Mouse (Mus musculus): ENCODE measurements around the gene Cdh26. TPM values are rescaled to one million over a fixed set of nuclear protein-coding genes. Genes with fewer than 3 reads are reported as not detected.

The Cdh26 gene
- total and polyA plus RNA-seq, 3 experiments, result not detected

GRCm38 (mm10) chr2:178507379-178508014 lies 77.2 kb downstream of the Cdh26 start:
- no peaks in the 10 kb centered on the region for H3K4me1 ChIP-seq (ENCODE audit: insufficient read depth, low read depth, low read length)
- peaks cover 82% of the 10 kb centered on the region for H3K9me3 ChIP-seq (replicated peaks)
- H3K4me3 ChIP-seq (ENCODE audit: low read depth, low read length), result no peak overlapping the region
- H3K27me3 ChIP-seq (ENCODE audit: insufficient read depth, low read length), result no peaks in the 10 kb centered on the region
- TF ChIP-seq TAL1 (conservative IDR thresholded peaks at IDR 0.05; ENCODE audit: low read depth, low read length), result no peak
- TF ChIP-seq CTCF (IDR thresholded peaks at IDR 0.05; ENCODE audit: low read depth, low read length), result no peak
- TF ChIP-seq GATA2 (IDR thresholded peaks at IDR 0.05; ENCODE audit: borderline replicate concordance, low read depth, low read length), result no peak
- TF ChIP-seq POLR2AphosphoS5 (IDR thresholded peaks at IDR 0.05; ENCODE audit: insufficient replicate concordance, low read depth, low read length), result no peak
- H3K36me3 ChIP-seq (replicated peaks), result no peaks in the 10 kb centered on the region
- ATAC-seq (ENCODE audit: extremely low read depth, insufficient number of reproducible peaks, low FRiP score, poor library complexity, severe bottlenecking) (no peak), DNase-seq (ENCODE audit: low spot score) (no peak)

DNA sequence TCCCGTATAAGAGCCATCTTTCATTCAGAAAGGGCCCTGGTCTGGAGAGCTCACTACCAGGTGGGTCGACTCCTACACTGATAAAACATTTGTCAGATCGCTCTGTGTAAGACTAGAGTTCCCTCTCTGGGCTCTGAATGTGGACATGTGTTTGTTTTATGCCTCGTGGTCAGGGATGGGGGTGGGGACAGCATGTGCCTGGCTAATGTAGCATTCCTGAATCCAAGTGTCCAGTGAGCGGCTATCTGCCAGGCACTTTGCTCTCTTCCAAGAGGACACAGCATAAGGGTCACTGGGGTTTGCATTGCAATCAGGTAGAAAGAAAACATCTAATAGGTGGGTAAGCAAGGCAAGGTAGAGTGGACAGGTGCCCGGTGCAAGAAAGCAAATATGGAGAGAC lies 77.9 kb downstream of the Cdh26 start:
- TF ChIP-seq GATA1 (IDR thresholded peaks at IDR 0.05; ENCODE audit: borderline replicate concordance, low read length) (no peak), TAL1 (conservative IDR thresholded peaks at IDR 0.05; ENCODE audit: low read depth, low read length) (no peak), POLR2AphosphoS5 (IDR thresholded peaks at IDR 0.05; ENCODE audit: insufficient replicate concordance, low read depth, low read length) (no peak), GATA2 (IDR thresholded peaks at IDR 0.05; ENCODE audit: borderline replicate concordance, low read depth, low read length) (no peak), CTCF (IDR thresholded peaks at IDR 0.05; ENCODE audit: low read depth, low read length) (no peak)
- Histone ChIP-seq H3K36me3 (replicated peaks) (no peaks in the 10 kb centered on the region), H3K27me3 (ENCODE audit: insufficient read depth, low read length) (no peaks in the 10 kb centered on the region), H3K4me1 (ENCODE audit: insufficient read depth, low read depth, low read length) (no peaks in the 10 kb centered on the region), H3K4me3 (ENCODE audit: low read depth, low read length) (no peak overlapping the region), H3K9me3 (replicated peaks) (peaks cover 84% of the 10 kb centered on the region)
- ATAC-seq (ENCODE audit: extremely low read depth, insufficient number of reproducible peaks, low FRiP score, poor library complexity, severe bottlenecking) (no peak), DNase-seq (ENCODE audit: low spot score) (no peak)

- DNase-seq (ENCODE audit: low spot score) (no peak), ATAC-seq (ENCODE audit: extremely low read depth, insufficient number of reproducible peaks, low FRiP score, poor library complexity, severe bottlenecking) (no peak)
- H3K27me3 ChIP-seq (ENCODE audit: insufficient read depth, low read length), result no peaks in the 10 kb centered on the region
- peaks cover 93% of the 10 kb centered on the region for H3K9me3 ChIP-seq (replicated peaks)
- no peaks in the 10 kb centered on the region for H3K36me3 ChIP-seq (replicated peaks)
- H3K4me3 ChIP-seq (ENCODE audit: low read depth, low read length), result no peak overlapping the region
- no peaks in the 10 kb centered on the region for H3K4me1 ChIP-seq (ENCODE audit: insufficient read depth, low read depth, low read length)
- no peak for TF ChIP-seq POLR2AphosphoS5 (IDR thresholded peaks at IDR 0.05; ENCODE audit: insufficient replicate concordance, low read depth, low read length)
- TF ChIP-seq GATA1 (IDR thresholded peaks at IDR 0.05; ENCODE audit: borderline replicate concordance, low read length), result no peak
- no peak for TF ChIP-seq GATA2 (IDR thresholded peaks at IDR 0.05; ENCODE audit: borderline replicate concordance, low read depth, low read length)
- TF ChIP-seq CTCF (IDR thresholded peaks at IDR 0.05; ENCODE audit: low read depth, low read length), result no peak
- TF ChIP-seq TAL1 (conservative IDR thresholded peaks at IDR 0.05; ENCODE audit: low read depth, low read length), result no peak
These were observed 82.7 kb downstream of the Cdh26 start for GRCm38 (mm10) chr2:178513043-178513442.

GRCm38 (mm10) chr2:178513636-178514071 lies 83.3 kb downstream of the Cdh26 start:
- Histone ChIP-seq H3K4me3 (ENCODE audit: low read depth, low read length) (peak overlapping the region; percentile 23; the same call in 1 of the 2 replicates), H3K27me3 (ENCODE audit: insufficient read depth, low read length) (no peaks in the 10 kb centered on the region), H3K9me3 (replicated peaks) (peaks cover 93% of the 10 kb centered on the region), H3K36me3 (replicated peaks) (no peaks in the 10 kb centered on the region), H3K4me1 (ENCODE audit: insufficient read depth, low read depth, low read length) (no peaks in the 10 kb centered on the region)
- no peak for DNase-seq (ENCODE audit: low spot score)
- no peak for ATAC-seq (ENCODE audit: extremely low read depth, insufficient number of reproducible peaks, low FRiP score, poor library complexity, severe bottlenecking)
- no peak for TF ChIP-seq GATA1 (IDR thresholded peaks at IDR 0.05; ENCODE audit: borderline replicate concordance, low read length)
- no peak for TF ChIP-seq POLR2AphosphoS5 (IDR thresholded peaks at IDR 0.05; ENCODE audit: insufficient replicate concordance, low read depth, low read length)
- TF ChIP-seq CTCF (IDR thresholded peaks at IDR 0.05; ENCODE audit: low read depth, low read length), result no peak
- no peak for TF ChIP-seq GATA2 (IDR thresholded peaks at IDR 0.05; ENCODE audit: borderline replicate concordance, low read depth, low read length)
- TF ChIP-seq TAL1 (conservative IDR thresholded peaks at IDR 0.05; ENCODE audit: low read depth, low read length), result no peak

DNA sequence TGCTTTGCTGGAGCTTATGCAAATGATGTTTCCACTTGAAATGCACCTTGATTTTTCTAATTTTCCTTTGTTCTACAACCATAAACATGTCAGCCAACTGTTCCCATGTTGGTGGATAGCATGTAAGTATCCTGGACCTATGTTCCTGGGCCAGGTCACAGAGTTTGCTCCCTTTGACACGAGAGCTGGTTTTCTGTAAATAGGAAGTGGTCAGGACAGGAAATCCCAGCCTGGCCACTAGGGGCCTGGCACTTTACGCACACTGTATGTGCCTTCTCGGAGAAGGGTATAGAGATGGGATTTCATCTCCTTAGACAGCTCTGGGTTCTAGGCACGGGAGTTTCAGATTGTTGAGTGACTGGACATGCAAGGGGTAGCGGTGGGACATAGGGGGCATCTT lies 86.1 kb downstream of the Cdh26 start:
- Histone ChIP-seq H3K4me3 (ENCODE audit: low read depth, low read length) (no peak overlapping the region), H3K36me3 (replicated peaks) (no peaks in the 10 kb centered on the region), H3K4me1 (ENCODE audit: insufficient read depth, low read depth, low read length) (no peaks in the 10 kb centered on the region), H3K27me3 (ENCODE audit: insufficient read depth, low read length) (no peaks in the 10 kb centered on the region), H3K9me3 (replicated peaks) (peaks cover 88% of the 10 kb centered on the region)
- ATAC-seq (ENCODE audit: extremely low read depth, insufficient number of reproducible peaks, low FRiP score, poor library complexity, severe bottlenecking), result no peak
- no peak for TF ChIP-seq CTCF (IDR thresholded peaks at IDR 0.05; ENCODE audit: low read depth, low read length)
- TF ChIP-seq TAL1 (conservative IDR thresholded peaks at IDR 0.05; ENCODE audit: low read depth, low read length), result no peak
- TF ChIP-seq GATA1 (IDR thresholded peaks at IDR 0.05; ENCODE audit: borderline replicate concordance, low read length), result no peak
- TF ChIP-seq GATA2 (IDR thresholded peaks at IDR 0.05; ENCODE audit: borderline replicate concordance, low read depth, low read length), result no peak
- TF ChIP-seq POLR2AphosphoS5 (IDR thresholded peaks at IDR 0.05; ENCODE audit: insufficient replicate concordance, low read depth, low read length), result no peak
- no peak for DNase-seq (ENCODE audit: low spot score)

GRCm38 (mm10) chr2:178516941-178517340 lies 86.6 kb downstream of the Cdh26 start:
- Histone ChIP-seq H3K4me1 (ENCODE audit: insufficient read depth, low read depth, low read length) (no peaks in the 10 kb centered on the region), H3K27me3 (ENCODE audit: insufficient read depth, low read length) (no peaks in the 10 kb centered on the region), H3K9me3 (replicated peaks) (peaks cover 84% of the 10 kb centered on the region), H3K4me3 (ENCODE audit: low read depth, low read length) (no peak overlapping the region), H3K36me3 (replicated peaks) (no peaks in the 10 kb centered on the region)
- TF ChIP-seq GATA2 (IDR thresholded peaks at IDR 0.05; ENCODE audit: borderline replicate concordance, low read depth, low read length) (no peak), TAL1 (conservative IDR thresholded peaks at IDR 0.05; ENCODE audit: low read depth, low read length) (no peak), GATA1 (IDR thresholded peaks at IDR 0.05; ENCODE audit: borderline replicate concordance, low read length) (no peak), CTCF (IDR thresholded peaks at IDR 0.05; ENCODE audit: low read depth, low read length) (no peak)
- ATAC-seq (ENCODE audit: extremely low read depth, insufficient number of reproducible peaks, low FRiP score, poor library complexity, severe bottlenecking) (no peak), DNase-seq (ENCODE audit: low spot score) (no peak)

Data from G1E (cell line).